Mouse (Mus musculus) lung, embryonic 16.5 days (tissue): Measurements from ENCODE around the gene Fgd3. TPM values are rescaled to one million over a fixed set of nuclear protein-coding genes. Genes with fewer than 3 reads are reported as not detected.

ENCODE experiments used
- ATAC-seq: fragments of 200-750 bp; cut with Nextera tagmentation; 2 replicates; pipeline ENCODE4 v1.8.0; 2017; ENCODE audit warnings: low read depth, mild to moderate bottlenecking, moderate library complexity
- H3K27ac ChIP-seq: fragments of 300-500 bp; sonication (generic); 2 replicates; pipeline ENCODE4 v1.5.1; 2014; ENCODE audit warnings: mild to moderate bottlenecking, control low read depth, low read length
- H3K27me3 ChIP-seq: fragments of 300-500 bp; sonication (generic); 2 replicates; pipeline ENCODE4 v1.6.1; 2014; ENCODE audit warnings: low read depth, low read length, mixed read lengths; ENCODE audit not compliant: control insufficient read depth, insufficient read depth
- H3K36me3 ChIP-seq: fragments of 300-500 bp; sonication (generic); 2 replicates; pipeline ENCODE4 v1.6.1; 2014; ENCODE audit warnings: low read length; ENCODE audit not compliant: control insufficient read depth, insufficient read depth
- H3K4me1 ChIP-seq: fragments of 300-500 bp; sonication (generic); replicated peaks from 2 replicates; pipeline ENCODE4 v1.6.1; 2014; ENCODE audit warnings: low read length, mixed read lengths; ENCODE audit not compliant: control insufficient read depth, insufficient read depth
- H3K4me2 ChIP-seq: fragments of 300-500 bp; sonication (generic); 2 replicates; pipeline ENCODE4 v1.6.1; 2014; ENCODE audit warnings: low read depth, low read length, control low read depth
- H3K4me3 ChIP-seq: fragments of 300-500 bp; sonication (generic); 2 replicates; pipeline ENCODE4 v1.5.1; 2014; ENCODE audit warnings: mild to moderate bottlenecking, low read length, control low read depth
- H3K9ac ChIP-seq: fragments of 300-500 bp; sonication (generic); 2 replicates; pipeline ENCODE4 v1.6.1; 2014; ENCODE audit warnings: low read length, control low read depth
- H3K9me3 ChIP-seq: fragments of 300-500 bp; sonication (generic); 2 replicates; pipeline ENCODE4 v1.6.1; 2016; ENCODE audit warnings: low read length; ENCODE audit not compliant: control insufficient read depth
- whole genome bisulfite sequencing: fragments of 180-500 bp; shearing (Covaris S2); extraction: QIAGEN DNeasy Blood & Tissue Kit; methylation state at CpG from one replicate; pipeline ENCODE4 v1.1.7; 2014; 5-methylcytosine and 5-hydroxymethylcytosine counted together
- polyA plus RNA-seq: library from polyadenylated mRNA; unstranded; fragments of >200 nt; fragmentation: Nextera tagmentation; extraction: Ambion mirVana; gene quantifications from 2 replicates; pipeline ENCODE4 v1.2.1, GENCODE M21; 2015

The Fgd3 gene
- polyA plus RNA-seq, 1 experiment from 2014 or later: 0.33 TPM

DNA sequence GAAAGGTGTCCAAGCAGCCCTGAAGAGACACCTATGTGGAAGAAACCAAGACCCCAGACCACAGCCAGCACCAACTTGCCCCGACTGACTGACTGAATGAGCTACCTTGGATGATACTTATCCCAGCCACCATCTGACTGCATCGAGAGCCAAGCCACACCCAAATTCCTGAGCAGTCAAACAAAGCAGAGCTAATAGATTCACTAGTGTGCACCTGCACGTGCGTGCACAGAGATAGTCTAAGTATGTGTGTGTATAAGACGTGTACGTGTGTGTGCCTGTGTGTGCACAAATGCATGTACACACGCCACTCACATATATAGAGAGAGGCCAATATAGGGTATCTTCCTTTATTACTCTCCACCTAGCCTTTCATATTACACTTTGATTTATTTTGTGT is 8.5 kb downstream of the Fgd3 start:
- Histone ChIP-seq H3K36me3 (no peaks in the 10 kb centered on the region), H3K4me3 (no peak overlapping the region), H3K4me2 (no peak overlapping the region), H3K27ac (no peak overlapping the region), H3K27me3 (no peaks in the 10 kb centered on the region), H3K9me3 (no peaks in the 10 kb centered on the region), H3K4me1 (peaks cover 5% of the 10 kb centered on the region), H3K9ac (no peak overlapping the region)
- peak; percentile 48; the same call in 1 of the 2 replicates for ATAC-seq
- 60% methylated on average over 7 of the region's 7 CpGs for WGBS

GRCm38 (mm10) chr13:49309501-49309900 is 10.6 kb downstream of the Fgd3 start:
- no peaks in the 10 kb centered on the region for H3K36me3 ChIP-seq
- H3K4me2 ChIP-seq: no peak overlapping the region
- H3K9me3 ChIP-seq: no peaks in the 10 kb centered on the region
- 75% methylated on average over 1 of the region's 1 CpGs for WGBS
- no peak overlapping the region for H3K27ac ChIP-seq
- peaks cover 5% of the 10 kb centered on the region for H3K4me1 ChIP-seq
- no peaks in the 10 kb centered on the region for H3K27me3 ChIP-seq
- H3K4me3 ChIP-seq: no peak overlapping the region
- no peak overlapping the region for H3K9ac ChIP-seq
- ATAC-seq: no peak

DNA sequence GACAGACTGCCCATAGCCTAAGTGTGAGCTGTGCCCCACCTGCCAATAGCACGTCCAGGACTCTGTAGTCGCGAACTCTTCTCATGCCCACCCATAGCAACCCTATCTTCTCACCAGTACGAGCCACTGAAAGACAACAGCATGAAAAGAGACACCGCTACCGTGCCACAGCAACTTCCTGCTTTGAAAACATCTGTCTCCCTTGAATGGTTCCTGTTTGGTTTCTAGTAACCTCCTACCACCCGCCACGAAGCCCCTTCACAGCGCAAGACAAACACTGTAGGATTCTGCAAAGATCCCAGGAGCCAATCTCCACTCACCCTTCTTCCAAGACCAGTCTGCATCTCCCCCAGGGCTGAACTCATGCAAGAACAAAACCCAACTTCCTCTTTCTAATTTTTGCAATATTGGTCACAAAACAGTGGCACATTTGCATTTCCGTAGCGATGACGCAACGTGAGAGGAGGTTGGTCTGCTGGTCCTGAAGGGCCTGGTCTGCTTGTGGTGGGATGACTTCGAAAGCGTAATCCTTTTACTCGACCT is 11.2 kb downstream of the Fgd3 start:
- Histone ChIP-seq H3K36me3 (no peaks in the 10 kb centered on the region), H3K27ac (no peak overlapping the region), H3K4me2 (no peak overlapping the region), H3K9me3 (no peaks in the 10 kb centered on the region), H3K27me3 (no peaks in the 10 kb centered on the region), H3K4me1 (peaks cover 5% of the 10 kb centered on the region), H3K9ac (no peak overlapping the region), H3K4me3 (no peak overlapping the region)
- ATAC-seq: no peak
- 74% methylated on average over 16 of the region's 16 CpGs for WGBS

DNA sequence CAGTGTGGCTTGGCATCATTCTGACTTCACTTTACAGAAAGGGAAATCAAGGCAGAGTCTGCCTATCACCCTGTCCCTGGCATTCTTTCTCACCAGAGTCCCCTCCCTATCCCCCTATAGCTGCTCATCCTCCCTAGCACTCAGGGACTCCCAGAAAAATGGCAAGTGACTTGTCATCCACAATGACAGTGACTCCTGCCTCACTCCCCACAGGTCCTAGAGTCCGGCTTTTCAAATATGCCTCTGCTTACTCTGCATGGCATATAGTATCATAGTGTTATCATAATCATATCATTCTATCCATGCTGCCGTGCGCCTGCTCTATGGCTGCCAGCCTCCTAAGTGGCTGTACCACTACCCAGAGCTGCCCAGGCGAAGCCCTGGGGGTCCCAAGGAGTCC is 11.9 kb downstream of the Fgd3 start:
- no peak for ATAC-seq
- Histone ChIP-seq H3K27me3 (no peaks in the 10 kb centered on the region), H3K4me2 (no peak overlapping the region), H3K9ac (no peak overlapping the region), H3K4me3 (no peak overlapping the region), H3K36me3 (no peaks in the 10 kb centered on the region), H3K9me3 (no peaks in the 10 kb centered on the region), H3K4me1 (peaks cover 5% of the 10 kb centered on the region), H3K27ac (no peak overlapping the region)
- WGBS: 90% methylated on average over 4 of the region's 4 CpGs

GRCm38 (mm10) chr13:49307311-49307969 is 12.7 kb downstream of the Fgd3 start:
- no peaks in the 10 kb centered on the region for H3K36me3 ChIP-seq
- peak overlapping the region; percentile 43 for H3K27ac ChIP-seq
- H3K4me3 ChIP-seq: no peak overlapping the region
- ATAC-seq: peak; percentile 62
- 9% methylated on average over 10 of the region's 10 CpGs for WGBS
- no peak overlapping the region for H3K9ac ChIP-seq
- no peaks in the 10 kb centered on the region for H3K27me3 ChIP-seq
- H3K4me1 ChIP-seq: peaks cover 5% of the 10 kb centered on the region
- no peaks in the 10 kb centered on the region for H3K9me3 ChIP-seq
- H3K4me2 ChIP-seq: peak overlapping the region; percentile 9; the same call in 1 of the 2 replicates

DNA sequence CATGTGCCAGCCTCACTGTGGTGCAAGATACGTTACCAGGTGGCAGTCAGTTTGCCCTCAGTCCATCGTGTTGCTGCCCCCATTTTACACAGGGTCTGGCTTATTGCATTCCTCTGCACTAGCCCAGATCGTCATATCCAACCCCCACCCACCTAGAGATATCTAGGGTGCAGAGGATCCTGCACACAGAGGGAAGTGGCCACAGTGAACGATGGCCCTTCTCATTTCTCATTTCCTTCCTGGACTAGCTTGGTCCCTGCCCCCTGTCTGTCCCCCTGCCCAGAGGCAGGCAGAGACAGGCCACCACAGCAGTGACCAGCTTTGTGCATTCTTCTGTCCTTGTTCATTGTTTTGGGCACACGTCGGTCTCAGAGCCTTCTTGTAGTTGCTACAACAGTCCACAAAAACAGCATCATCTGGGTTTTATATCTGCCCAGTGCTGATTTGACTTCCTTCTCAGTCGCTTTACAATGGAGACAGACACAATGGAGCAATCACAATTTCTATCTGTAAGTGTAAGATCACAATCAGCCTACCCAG is 13.3 kb downstream of the Fgd3 start:
- Histone ChIP-seq H3K4me2 (no peak overlapping the region; the same call in 1 of the 2 replicates), H3K27ac (peak overlapping the region; percentile 43), H3K27me3 (no peaks in the 10 kb centered on the region), H3K9me3 (no peaks in the 10 kb centered on the region), H3K4me1 (peaks cover 5% of the 10 kb centered on the region), H3K4me3 (no peak overlapping the region), H3K9ac (no peak overlapping the region), H3K36me3 (no peaks in the 10 kb centered on the region)
- peak; percentile 20; the same call in 1 of the 2 replicates for ATAC-seq
- WGBS: 50% methylated on average over 7 of the region's 7 CpGs

DNA sequence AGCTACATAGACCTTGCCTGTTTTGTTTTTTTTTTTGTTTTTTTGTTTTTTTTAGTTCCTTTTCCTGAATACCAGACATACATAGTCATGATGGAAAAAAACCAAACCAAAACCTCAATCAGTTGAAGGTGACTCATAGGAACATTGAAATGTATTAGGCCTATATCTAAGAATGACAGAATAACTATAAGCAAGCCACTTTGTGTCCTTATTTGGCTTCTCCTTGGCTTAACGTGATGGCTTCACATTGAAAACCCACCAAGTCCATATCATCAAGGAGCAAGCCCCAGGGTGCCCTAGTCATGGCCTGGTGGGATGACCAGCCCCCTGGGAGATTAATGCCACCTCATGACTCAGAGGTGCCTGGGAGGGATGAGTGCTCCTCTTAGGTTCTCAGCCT is 19.3 kb downstream of the Fgd3 start:
- Histone ChIP-seq H3K27ac (no peak overlapping the region), H3K9me3 (no peaks in the 10 kb centered on the region), H3K4me3 (no peak overlapping the region), H3K4me1 (peaks cover 5% of the 10 kb centered on the region), H3K4me2 (no peak overlapping the region), H3K9ac (no peak overlapping the region), H3K36me3 (no peaks in the 10 kb centered on the region), H3K27me3 (no peaks in the 10 kb centered on the region)
- 71% methylated on average over 1 of the region's 1 CpGs for WGBS
- no peak for ATAC-seq

- Histone ChIP-seq H3K27ac (no peak overlapping the region), H3K27me3 (no peaks in the 10 kb centered on the region), H3K4me3 (no peak overlapping the region), H3K36me3 (no peaks in the 10 kb centered on the region), H3K4me2 (no peak overlapping the region), H3K9me3 (no peaks in the 10 kb centered on the region), H3K9ac (no peak overlapping the region), H3K4me1 (peaks cover 5% of the 10 kb centered on the region)
- 61% methylated on average over 14 of the region's 14 CpGs for WGBS
- ATAC-seq: peak; percentile 47; the same call in 1 of the 2 replicates
These were observed 21.4 kb downstream of the Fgd3 start for GRCm38 (mm10) chr13:49298514-49299381.

DNA sequence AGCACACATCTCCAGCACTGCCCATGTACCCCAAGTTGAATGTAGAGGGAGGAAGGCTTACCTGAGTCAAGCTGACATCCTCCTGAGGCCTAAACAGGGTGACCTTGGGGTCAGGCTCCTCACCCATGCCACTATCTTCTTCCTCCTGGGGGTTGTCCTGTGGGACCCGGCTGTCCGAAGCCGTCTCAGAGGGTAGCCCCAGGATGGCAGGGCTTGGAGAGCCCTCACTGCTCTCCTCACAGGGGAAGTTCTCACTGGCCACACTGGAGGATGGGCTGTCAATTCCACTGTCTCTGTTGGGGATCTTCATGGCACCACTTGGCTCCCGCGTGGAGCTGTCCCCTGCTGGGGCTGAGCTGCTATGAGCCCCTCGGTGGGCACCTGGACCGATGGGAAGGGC is 23.8 kb downstream of the Fgd3 start:
- H3K4me1 ChIP-seq: peaks cover 5% of the 10 kb centered on the region
- ATAC-seq: no peak

More for the DNA sequence above, 23.8 kb downstream of the Fgd3 start:
- H3K9ac ChIP-seq: no peak overlapping the region
- no peaks in the 10 kb centered on the region for H3K9me3 ChIP-seq
- no peak overlapping the region for H3K4me2 ChIP-seq
- no peak overlapping the region for H3K4me3 ChIP-seq
- H3K27ac ChIP-seq: no peak overlapping the region
- H3K36me3 ChIP-seq: no peaks in the 10 kb centered on the region
- H3K27me3 ChIP-seq: no peaks in the 10 kb centered on the region
- WGBS: 74% methylated on average over 7 of the region's 7 CpGs
